Mouse (Mus musculus): ENCODE data around the gene Pold1.

Pold1 gene

GRCm38 (mm10) chr7:44542555-44542954 is 6.1 kb downstream of the Pold1 start:
- DNase-seq: no peak

- DNase-seq: no peak
These were observed 9.7 kb downstream of the Pold1 start for GRCm38 (mm10) chr7:44538756-44539624.

- DNase-seq: no peak
These were observed 11.2 kb downstream of the Pold1 start for GRCm38 (mm10) chr7:44537496-44537895.

- no peak for DNase-seq
These were observed 11.6 kb downstream of the Pold1 start for GRCm38 (mm10) chr7:44537009-44537408.

GRCm38 (mm10) chr7:44536590-44536968 is 12.1 kb downstream of the Pold1 start:
- peak; percentile 52 for DNase-seq

GRCm38 (mm10) chr7:44535657-44536589 is 12.7 kb downstream of the Pold1 start:
- no peak for DNase-seq

- DNase-seq: no peak
These were observed 13.8 kb downstream of the Pold1 start for GRCm38 (mm10) chr7:44534656-44535441.

GRCm38 (mm10) chr7:44534242-44534641 is 14.4 kb downstream of the Pold1 start:
- no peak for DNase-seq

- DNase-seq: no peak
These were observed 15.0 kb downstream of the Pold1 start for GRCm38 (mm10) chr7:44533746-44534045.

- no peak for DNase-seq
These were observed 15.5 kb downstream of the Pold1 start for GRCm38 (mm10) chr7:44532918-44533745.

GRCm38 (mm10) chr7:44531946-44532732 is 16.5 kb downstream of the Pold1 start, which contains the start of gene Spib:
TSS of gene Spib (minus strand) at chr7:44532071.
- no peak for DNase-seq

- no peak for DNase-seq
These were observed 17.4 kb downstream of the Pold1 start for GRCm38 (mm10) chr7:44531207-44531606.

GRCm38 (mm10) chr7:44530507-44530906 is 18.1 kb downstream of the Pold1 start:
- no peak for DNase-seq

GRCm38 (mm10) chr7:44529518-44529917 is 19.1 kb downstream of the Pold1 start:
- no peak for DNase-seq

- peak; percentile 82 for DNase-seq
These were observed 20.9 kb downstream of the Pold1 start for GRCm38 (mm10) chr7:44527483-44528398.

GRCm38 (mm10) chr7:44526414-44527154 is 22.1 kb downstream of the Pold1 start:
- no peak for DNase-seq

GRCm38 (mm10) chr7:44525126-44525832 is 23.4 kb downstream of the Pold1 start:
- DNase-seq: peak; percentile 93

GRCm38 (mm10) chr7:44524502-44524901 is 24.1 kb downstream of the Pold1 start, which contains the start of gene Mybpc2:
TSS of gene Mybpc2 (minus strand) at chr7:44524656.
- DNase-seq: peak; percentile 37
